Mouse (Mus musculus) intestine, embryonic 16.5 days (tissue): ENCODE results near the gene Il1f10. TPM values are rescaled to one million over a fixed set of nuclear protein-coding genes. Genes with fewer than 3 reads are reported as not detected.

Experiments
- ATAC-seq: fragments of 200-750 bp; cut with Nextera tagmentation; 2 replicates; pipeline ENCODE4 v1.8.0; 2017; ENCODE audit warnings: moderate TSS enrichment, moderate library complexity
- H3K27ac ChIP-seq: fragments of 300-500 bp; sonication (generic); 2 replicates; pipeline ENCODE4 v1.5.1; 2014; ENCODE audit warnings: mild to moderate bottlenecking, low read length
- H3K27me3 ChIP-seq: fragments of 300-500 bp; sonication (generic); replicated peaks from 2 replicates; pipeline ENCODE4 v1.6.1; 2014; ENCODE audit warnings: low read length, control low read depth, mixed read lengths; ENCODE audit not compliant: control insufficient read depth, insufficient read depth
- H3K36me3 ChIP-seq: fragments of 300-500 bp; sonication (generic); 2 replicates; pipeline ENCODE4 v1.6.1; 2014; ENCODE audit warnings: low read length, control low read depth; ENCODE audit not compliant: control insufficient read depth, insufficient read depth
- H3K4me1 ChIP-seq: fragments of 300-500 bp; sonication (generic); 2 replicates; pipeline ENCODE4 v1.6.1; 2014; ENCODE audit warnings: low read length, control low read depth, mixed read lengths; ENCODE audit not compliant: control insufficient read depth, insufficient read depth
- H3K4me2 ChIP-seq: fragments of 300-500 bp; sonication (generic); 2 replicates; pipeline ENCODE4 v1.6.1; 2014; ENCODE audit warnings: low read depth, low read length, control low read depth
- H3K4me3 ChIP-seq: fragments of 300-500 bp; sonication (generic); 2 replicates; pipeline ENCODE4 v1.5.1; 2014; ENCODE audit warnings: mild to moderate bottlenecking, low read length
- H3K9ac ChIP-seq: fragments of 300-500 bp; sonication (generic); 2 replicates; pipeline ENCODE4 v1.6.1; 2014; ENCODE audit warnings: low read depth, low read length
- H3K9me3 ChIP-seq: fragments of 300-500 bp; sonication (generic); 2 replicates; pipeline ENCODE4 v1.6.1; 2016; ENCODE audit warnings: low read length, control low read depth; ENCODE audit not compliant: control insufficient read depth
- WGBS: fragments of 180-500 bp; shearing (Covaris S2); extraction: QIAGEN DNeasy Blood & Tissue Kit; methylation state at CpG from one replicate; pipeline ENCODE4 v1.1.7; 2014; 5-methylcytosine and 5-hydroxymethylcytosine counted together
- polyA plus RNA-seq: library from polyadenylated mRNA; unstranded; fragments of >200 nt; fragmentation: Nextera tagmentation; extraction: Ambion mirVana; gene quantifications from 2 replicates; pipeline ENCODE4 v1.2.1, GENCODE M21; 2015

The Il1f10 gene
- polyA plus RNA-seq, 1 experiment from 2014 or later, result not detected

- no peak overlapping the region for H3K4me2 ChIP-seq
- no peak overlapping the region for H3K27ac ChIP-seq
- WGBS, result 69% methylated on average over 4 of the region's 4 CpGs
- H3K9me3 ChIP-seq, result no peaks in the 10 kb centered on the region
- H3K36me3 ChIP-seq, result no peaks in the 10 kb centered on the region
- no peaks in the 10 kb centered on the region for H3K4me1 ChIP-seq
- H3K4me3 ChIP-seq, result no peak overlapping the region
- ATAC-seq, result peak; percentile 42; the same call in 1 of the 2 replicates
- no peaks in the 10 kb centered on the region for H3K27me3 ChIP-seq
- no peak overlapping the region for H3K9ac ChIP-seq
Measured at GRCm38 (mm10) chr2:24317919-24318598, 27.1 kb downstream of the Il1f10 start.

GRCm38 (mm10) chr2:24335333-24335732, 44.3 kb downstream of the Il1f10 start:
- Histone ChIP-seq H3K27me3 (no peaks in the 10 kb centered on the region), H3K4me1 (peaks cover 5% of the 10 kb centered on the region; the same call in 1 of the 2 replicates), H3K36me3 (no peaks in the 10 kb centered on the region), H3K4me3 (no peak overlapping the region), H3K27ac (peak overlapping the region; percentile 9; the same call in 1 of the 2 replicates), H3K4me2 (no peak overlapping the region), H3K9ac (no peak overlapping the region), H3K9me3 (no peaks in the 10 kb centered on the region)
- ATAC-seq, result peak; percentile 84
- 44% methylated on average over 3 of the region's 3 CpGs for WGBS

GRCm38 (mm10) chr2:24336545-24336944, 45.5 kb downstream of the Il1f10 start, which contains the start of gene Il1rn:
Gene Il1rn (plus strand): TSS chr2:24336853.
- H3K4me1 ChIP-seq, result peaks cover 5% of the 10 kb centered on the region; the same call in 1 of the 2 replicates
- H3K9me3 ChIP-seq, result no peaks in the 10 kb centered on the region
- H3K9ac ChIP-seq, result no peak within 1 kb of the TSS
- H3K36me3 ChIP-seq, result no peaks in the 10 kb centered on the region
- ATAC-seq, result 0 out of 2 replicates have a peak, but pooled peaks have one; percentile 48
- no peak within 1 kb of the TSS for H3K4me2 ChIP-seq
- H3K4me3 ChIP-seq, result no peak within 1 kb of the TSS
- 71% methylated on average over 2 of the region's 2 CpGs for WGBS
- H3K27ac ChIP-seq, result no peak within 1 kb of the TSS
- no peaks in the 10 kb centered on the region for H3K27me3 ChIP-seq

DNA sequence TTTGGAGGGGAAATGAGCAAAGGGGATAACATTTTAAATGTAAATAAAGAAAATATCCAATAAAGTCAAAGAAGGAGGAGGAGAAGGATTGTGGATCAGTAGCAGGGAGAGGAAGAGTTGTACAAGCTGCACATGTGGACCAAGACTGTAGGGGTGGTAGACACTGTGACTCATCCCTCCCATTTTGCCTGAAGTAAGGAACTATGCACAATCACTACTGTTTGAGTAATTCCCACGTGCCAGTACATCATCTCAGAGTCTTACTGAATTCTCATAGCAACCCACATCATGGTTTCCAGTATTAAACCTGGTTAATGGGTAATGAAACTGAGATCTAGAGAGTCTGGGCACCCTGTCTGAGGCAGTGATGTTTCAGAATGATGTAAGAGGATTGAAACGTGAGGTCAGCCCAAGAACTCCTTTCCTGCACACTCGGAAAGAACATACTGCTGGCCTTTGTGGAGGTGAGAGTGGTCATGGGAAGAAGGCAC, 50.4 kb downstream of the Il1f10 start:
- Histone ChIP-seq H3K9me3 (no peaks in the 10 kb centered on the region), H3K9ac (no peak overlapping the region), H3K4me1 (no peaks in the 10 kb centered on the region), H3K27ac (no peak overlapping the region), H3K4me2 (no peak overlapping the region), H3K4me3 (no peak overlapping the region), H3K27me3 (no peaks in the 10 kb centered on the region), H3K36me3 (no peaks in the 10 kb centered on the region)
- ATAC-seq, result no peak
- 73% methylated on average over 3 of the region's 3 CpGs for WGBS

Other genes with a start within 250 kb of the Il1f10 start
- 1.1 and 1.3 TPM in 2 replicates for gene Hnmt, start 241.8 kb upstream of the Il1f10 start, polyA plus RNA-seq
- gene Tbpl2, start 194.6 kb upstream of the Il1f10 start, polyA plus RNA-seq, result not detected in 2 replicates
- gene Il1f8, start 138.0 kb upstream of the Il1f10 start, polyA plus RNA-seq, result not detected in 2 replicates
- gene Il1f9, start 104.7 kb upstream of the Il1f10 start, polyA plus RNA-seq, result not detected in 2 replicates
- not detected in 2 replicates for gene Il1f6, start 75.8 kb upstream of the Il1f10 start, polyA plus RNA-seq
- gene Il1f5, start 14.2 kb upstream of the Il1f10 start, polyA plus RNA-seq, result not detected in 2 replicates
- 0.80 and 1.2 TPM in 2 replicates for gene Il1rn, start 45.7 kb downstream of the Il1f10 start, polyA plus RNA-seq
- 6.1 and 7.2 TPM in 2 replicates for gene Psd4, start 76.4 kb downstream of the Il1f10 start, polyA plus RNA-seq
- 0.92 and 0.99 TPM in 2 replicates for gene Pax8, start 184.4 kb downstream of the Il1f10 start, polyA plus RNA-seq